Mouse (Mus musculus) kidney, postnatal 10 days (tissue): Measurements from ENCODE around the gene 1700061G19Rik.
A peak's percentile ranks its signal among the peaks of the same experiment; 100 is the strongest.

Experiments
- DNase-seq: peaks from one replicate; pipeline ENCODE4 v3.0.0; 2021; ENCODE audit warnings: mixed read lengths

Gene 1700061G19Rik

DNA sequence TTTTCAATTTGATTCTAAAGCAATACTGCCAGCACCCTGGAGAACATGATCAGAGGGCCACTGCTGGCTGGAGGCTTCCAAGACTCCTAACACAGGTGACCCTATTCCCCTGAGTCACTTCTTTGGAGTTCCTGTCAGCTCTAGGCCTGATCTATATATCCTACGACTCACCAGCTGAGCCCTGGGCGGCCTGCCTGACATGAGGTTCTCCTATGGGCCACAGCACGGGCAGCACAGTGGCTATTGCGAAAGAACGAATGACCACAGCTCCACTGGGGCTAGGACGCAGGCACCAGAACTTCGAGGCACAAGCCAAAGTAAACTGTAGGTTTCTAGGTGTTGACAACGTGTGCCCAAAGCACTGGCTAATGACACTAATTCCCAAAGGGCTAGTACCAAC lies 54.7 kb downstream of the 1700061G19Rik start:
- no peak for DNase-seq

GRCm38 (mm10) chr17:56933395-56933794 lies 58.1 kb downstream of the 1700061G19Rik start:
- no peak for DNase-seq

- no peak for DNase-seq
Observed at GRCm38 (mm10) chr17:56934545-56935330, 59.5 kb downstream of the 1700061G19Rik start.

GRCm38 (mm10) chr17:56935363-56936131 lies 60.3 kb downstream of the 1700061G19Rik start, which contains the start of gene Mllt1:
Gene Mllt1 (minus strand): TSS chr17:56935415.
- peak; percentile 99 for DNase-seq

DNA sequence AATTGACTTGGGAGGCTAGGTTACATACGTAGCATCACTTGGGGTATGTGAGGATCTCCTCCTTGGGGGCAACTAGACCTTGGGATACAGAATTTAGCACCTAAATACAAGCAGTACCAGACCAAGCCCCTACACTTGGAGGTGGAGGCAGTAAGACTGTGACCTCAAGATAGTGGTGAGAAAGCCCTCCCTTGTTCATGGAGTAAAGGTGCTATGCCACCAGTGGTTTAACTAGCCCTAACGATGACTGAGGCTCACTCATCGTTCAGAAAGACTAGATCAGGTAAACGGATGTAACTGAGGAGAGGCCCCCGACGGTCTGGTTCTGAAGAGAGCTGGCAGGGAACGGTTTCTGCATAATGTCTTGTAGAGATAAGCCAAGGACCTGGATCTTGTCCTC lies 61.5 kb downstream of the 1700061G19Rik start:
- no peak for DNase-seq
